Mouse (Mus musculus) gonadal fat pad, adult 2 months (tissue): ENCODE measurements around the gene Tspan11. TPM values are rescaled to one million over a fixed set of nuclear protein-coding genes. Genes with fewer than 3 reads are reported as not detected.

ENCODE experiments used
- DNase-seq: peaks from one replicate; pipeline ENCODE4 v3.0.0-alpha.2; 2012; ENCODE audit warnings: low read depth
- polyA plus RNA-seq: library from polyadenylated mRNA; depleted of rRNA; stranded (reverse); fragments of >200 nt; gene quantifications from 2 replicates; pipeline ENCODE4 v1.2.3, GENCODE M21; 2012

The Tspan11 gene
- polyA plus RNA-seq, 1 experiment = 5.0 TPM

GRCm38 (mm10) chr6:127877026-127877425 lies 10.4 kb upstream of the Tspan11 start:
- DNase-seq = no peak

GRCm38 (mm10) chr6:127879472-127879871 lies 7.9 kb upstream of the Tspan11 start:
- DNase-seq = no peak

GRCm38 (mm10) chr6:127886916-127887315 lies 473 bp upstream of the Tspan11 start:
- DNase-seq = no peak

- DNase-seq = no peak
Observed at GRCm38 (mm10) chr6:127888581-127888980, 1.2 kb downstream of the Tspan11 start.

- no peak for DNase-seq
Observed at GRCm38 (mm10) chr6:127893611-127894010, 6.2 kb downstream of the Tspan11 start.

- no peak for DNase-seq
Observed at GRCm38 (mm10) chr6:127894999-127895398, 7.6 kb downstream of the Tspan11 start.

GRCm38 (mm10) chr6:127896425-127896824 lies 9.0 kb downstream of the Tspan11 start:
- DNase-seq = no peak

- DNase-seq = no peak
Observed at GRCm38 (mm10) chr6:127897342-127897741, 10.0 kb downstream of the Tspan11 start.

GRCm38 (mm10) chr6:127900062-127900461 lies 12.7 kb downstream of the Tspan11 start:
- no peak for DNase-seq

- DNase-seq = no peak
Observed at GRCm38 (mm10) chr6:127901261-127901660, 13.9 kb downstream of the Tspan11 start.

GRCm38 (mm10) chr6:127901669-127902068 lies 14.3 kb downstream of the Tspan11 start:
- DNase-seq = no peak

- no peak for DNase-seq
Observed at GRCm38 (mm10) chr6:127902559-127902958, 15.2 kb downstream of the Tspan11 start.

- no peak for DNase-seq
Observed at GRCm38 (mm10) chr6:127910638-127911037, 23.2 kb downstream of the Tspan11 start.

- DNase-seq = no peak
Observed at GRCm38 (mm10) chr6:127911687-127912086, 24.3 kb downstream of the Tspan11 start.

GRCm38 (mm10) chr6:127912938-127913337 lies 25.5 kb downstream of the Tspan11 start:
- no peak for DNase-seq

- DNase-seq = no peak
Observed at GRCm38 (mm10) chr6:127916993-127917392, 29.6 kb downstream of the Tspan11 start.

GRCm38 (mm10) chr6:127917712-127918111 lies 30.3 kb downstream of the Tspan11 start:
- DNase-seq = no peak

GRCm38 (mm10) chr6:127919491-127919890 lies 32.1 kb downstream of the Tspan11 start:
- no peak for DNase-seq

GRCm38 (mm10) chr6:127920652-127921051 lies 33.3 kb downstream of the Tspan11 start:
- DNase-seq = peak; percentile 17

GRCm38 (mm10) chr6:127921996-127922395 lies 34.6 kb downstream of the Tspan11 start:
- DNase-seq = no peak

- no peak for DNase-seq
Observed at GRCm38 (mm10) chr6:127923296-127923695, 35.9 kb downstream of the Tspan11 start.

GRCm38 (mm10) chr6:127924750-127925149 lies 37.4 kb downstream of the Tspan11 start:
- DNase-seq = no peak

- no peak for DNase-seq
Observed at GRCm38 (mm10) chr6:127925915-127926314, 38.5 kb downstream of the Tspan11 start.

GRCm38 (mm10) chr6:127928682-127929081 lies 41.3 kb downstream of the Tspan11 start:
- no peak for DNase-seq

GRCm38 (mm10) chr6:127932697-127933096 lies 45.3 kb downstream of the Tspan11 start:
- DNase-seq = no peak
